Mouse (Mus musculus) ES-E14 (cell line): ENCODE data around the gene Endov. TPM values are rescaled to one million over a fixed set of nuclear protein-coding genes. Genes with fewer than 3 reads are reported as not detected.

Experiments used
- DNase-seq: peaks from one replicate; pipeline ENCODE4 v3.0.0-alpha.2; 2013; ENCODE audit warnings: low read depth, low spot score
- H3K27ac ChIP-seq: 2 replicates; pipeline ENCODE4 v1.5.1; 2012; ENCODE audit warnings: low read depth, mild to moderate bottlenecking, low read length, moderate library complexity, mixed read lengths; ENCODE audit not compliant: poor library complexity, insufficient read depth, severe bottlenecking
- H3K36me3 ChIP-seq: 2 replicates; pipeline ENCODE4 v1.6.1; 2012; ENCODE audit warnings: mild to moderate bottlenecking, low read length, moderate library complexity, mixed read lengths; ENCODE audit not compliant: control insufficient read depth, poor library complexity, insufficient read depth, severe bottlenecking
- H3K4me1 ChIP-seq, 2 experiments: fragments of 150-350 bp in 1 of 2; sonication (generic) in 1 of 2; 2 replicates each; pipeline ENCODE4 v1.6.1; 2012; ENCODE audit warnings: low read length in 2 of 2, mild to moderate bottlenecking in 1 of 2, mixed read lengths in 1 of 2; ENCODE audit not compliant: control insufficient read depth in 2 of 2, insufficient read depth in 2 of 2, poor library complexity in 1 of 2
- H3K4me3 ChIP-seq, 2 experiments: fragments of 150-350 bp in 1 of 2; sonication (generic) in 1 of 2; 2 replicates each; pipeline ENCODE4 v1.5.1; 2012; ENCODE audit warnings: low read length in 2 of 2, low read depth in 1 of 2, mild to moderate bottlenecking in 1 of 2, mixed read lengths in 1 of 2; ENCODE audit not compliant: insufficient read depth in 1 of 2, poor library complexity in 1 of 2, severe bottlenecking in 1 of 2
- H3K9ac ChIP-seq: 2 replicates; pipeline ENCODE4 v1.6.1; 2012; ENCODE audit warnings: low read depth, mild to moderate bottlenecking, low read length, mixed read lengths; ENCODE audit not compliant: poor library complexity, insufficient read depth, severe bottlenecking
- H3K9me3 ChIP-seq: fragments of 150-350 bp; sonication (generic); 2 replicates; pipeline ENCODE4 v1.6.1; 2012; ENCODE audit warnings: low read depth, mild to moderate bottlenecking, low read length; ENCODE audit not compliant: control insufficient read depth, insufficient read depth
- CHD2 ChIP-seq: IDR thresholded peaks from 2 replicates; pipeline ENCODE4 v1.6.1; 2014; ENCODE audit warnings: mild to moderate bottlenecking, low read depth, low read length, inconsistent platforms
- HCFC1 ChIP-seq: IDR thresholded peaks from 2 replicates; pipeline ENCODE4 v1.6.1; 2012; ENCODE audit warnings: low read length, inconsistent platforms, borderline replicate concordance; ENCODE audit not compliant: insufficient read depth
- MAFK ChIP-seq: IDR thresholded peaks from 2 replicates; pipeline ENCODE4 v1.6.1; 2014; ENCODE audit warnings: mild to moderate bottlenecking, low read depth, low read length, inconsistent platforms; ENCODE audit not compliant: insufficient read depth
- ZC3H11A ChIP-seq: IDR thresholded peaks from 2 replicates; pipeline ENCODE4 v1.6.1; 2012; ENCODE audit warnings: low read depth, mild to moderate bottlenecking, inconsistent platforms, low read length, borderline replicate concordance
- ZNF384 ChIP-seq: IDR thresholded peaks from 2 replicates; pipeline ENCODE4 v1.6.1; 2012; ENCODE audit warnings: low read depth, low read length, inconsistent platforms
- in situ Hi-C, 2 experiments: fragments of 600-800 bp; cut with MboI; formaldehyde crosslinking; loops; one replicate each; pipeline ENCODE4 v1.15.1; 2025; ENCODE audit warnings: low sequenced_read_pairs in 2 of 2, inconsistent platforms in 1 of 2; ENCODE audit not compliant: unreplicated experiment in 2 of 2
- total RNA-seq: library from RNA; depleted of rRNA; stranded (reverse); fragments of 300-350 nt; gene quantifications from 2 replicates; pipeline ENCODE4 v1.2.3, GENCODE M21; 2012

The Endov gene
- total RNA-seq, 1 experiment: 10.0 TPM

GRCm38 (mm10) chr11:119491690-119492087 lies 542 bp downstream of the Endov start:
- in situ Hi-C loops: no loop called here
- TF ChIP-seq MAFK (no peak), ZC3H11A (no peak), CHD2 (no peak), ZNF384 (no peak), HCFC1 (no peak)
- Histone ChIP-seq H3K36me3 (peaks cover 2% of the 10 kb centered on the region; the same call in 1 of the 2 replicates), H3K9ac (peak overlapping the region; percentile 94), H3K4me3 (peak overlapping the region; percentile 83 to 94), H3K4me1 (0 out of 4 replicates have a peak, but pooled peaks cover 0 to 2% of the 10 kb centered on the region in 2 experiments), H3K27ac (no peak overlapping the region), H3K9me3 (no peaks in the 10 kb centered on the region)
- no peak for DNase-seq

GRCm38 (mm10) chr11:119492830-119493229 lies 1.7 kb downstream of the Endov start:
- Histone ChIP-seq H3K4me1 (0 out of 4 replicates have a peak, but pooled peaks cover 0 to 2% of the 10 kb centered on the region in 2 experiments), H3K27ac (no peak overlapping the region), H3K9me3 (no peaks in the 10 kb centered on the region), H3K9ac (no peak overlapping the region), H3K36me3 (peaks cover 2% of the 10 kb centered on the region; the same call in 1 of the 2 replicates), H3K4me3 (no peak overlapping the region)
- DNase-seq: peak; percentile 77
- no peak for TF ChIP-seq ZC3H11A
- peak; percentile 37; the same call in 1 of the 2 replicates for TF ChIP-seq HCFC1
- in situ Hi-C loops: no loop called here

GRCm38 (mm10) chr11:119493516-119493915 lies 2.4 kb downstream of the Endov start:
- Histone ChIP-seq H3K4me3 (no peak overlapping the region), H3K9me3 (no peaks in the 10 kb centered on the region), H3K4me1 (0 out of 4 replicates have a peak, but pooled peaks cover 0 to 2% of the 10 kb centered on the region in 2 experiments), H3K27ac (no peak overlapping the region), H3K36me3 (no peaks in the 10 kb centered on the region), H3K9ac (no peak overlapping the region)
- in situ Hi-C loops: no loop called here
- DNase-seq: no peak
- TF ChIP-seq MAFK (no peak), CHD2 (no peak), ZC3H11A (no peak), ZNF384 (no peak)

- Histone ChIP-seq H3K9ac (no peak overlapping the region), H3K36me3 (no peaks in the 10 kb centered on the region; the same call in 1 of the 2 replicates), H3K4me3 (no peak overlapping the region), H3K27ac (no peak overlapping the region), H3K9me3 (no peaks in the 10 kb centered on the region), H3K4me1 (0 out of 4 replicates have a peak, but pooled peaks cover 0 to 2% of the 10 kb centered on the region in 2 experiments)
- no peak for TF ChIP-seq HCFC1
- TF ChIP-seq MAFK: no peak
- TF ChIP-seq ZNF384: no peak
- no peak for TF ChIP-seq ZC3H11A
- TF ChIP-seq CHD2: no peak
- DNase-seq: no peak
- in situ Hi-C loops: no loop called here
Observed at GRCm38 (mm10) chr11:119496147-119496546, 5.0 kb downstream of the Endov start.

- Histone ChIP-seq H3K36me3 (peaks cover 3% of the 10 kb centered on the region; the same call in 1 of the 2 replicates), H3K4me3 (no peak overlapping the region), H3K27ac (no peak overlapping the region), H3K9me3 (no peaks in the 10 kb centered on the region), H3K4me1 (no peaks in the 10 kb centered on the region), H3K9ac (no peak overlapping the region)
- no peak for DNase-seq
- in situ Hi-C loops: no loop called here
- TF ChIP-seq CHD2: no peak
Observed at GRCm38 (mm10) chr11:119497451-119497850, 6.3 kb downstream of the Endov start.
